Mouse (Mus musculus): ENCODE data around the gene Pcif1.

DNA sequence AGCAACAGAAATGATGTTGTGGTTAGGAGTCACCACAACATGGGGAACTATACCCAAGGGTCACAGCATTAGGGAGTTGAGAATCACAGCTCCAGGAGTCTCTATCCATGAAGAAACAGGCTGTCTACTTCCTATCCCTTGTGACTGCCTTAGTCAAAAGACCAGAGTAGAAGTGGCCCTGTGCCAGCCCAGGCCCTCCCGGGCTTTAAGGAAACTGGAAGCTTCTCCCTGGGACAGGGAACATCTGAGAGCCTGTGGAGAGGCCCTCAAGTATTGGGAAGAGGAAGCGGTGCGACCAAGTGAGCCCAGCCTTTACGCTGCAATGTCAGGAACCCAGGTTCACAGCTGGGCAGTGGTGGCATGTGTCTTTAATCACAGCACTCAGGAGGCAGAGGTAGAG is 56.9 kb downstream of the Pcif1 start:
- TF ChIP-seq TCF3 (IDR thresholded peaks at IDR 0.05; ENCODE audit: insufficient read length, low read depth) (no peak), POLR2A (IDR thresholded peaks at IDR 0.05; ENCODE audit: insufficient read length, low read depth) (no peak), MAX (IDR thresholded peaks at IDR 0.05; ENCODE audit: low read depth) (no peak), MYOG (IDR thresholded peaks at IDR 0.05; ENCODE audit: control insufficient read depth in 1 of 3, insufficient read depth in 1 of 3, insufficient read length in 2 of 3, low read depth in 2 of 3) (no peak), SRF (IDR thresholded peaks at IDR 0.05; ENCODE audit: control insufficient read depth, insufficient read length, low read depth) (no peak), USF1 (IDR thresholded peaks at IDR 0.05; ENCODE audit: low read depth) (no peak), MYOD1 (IDR thresholded peaks at IDR 0.05; ENCODE audit: control insufficient read depth in 1 of 3, insufficient read length in 2 of 3, low read depth in 2 of 3) (no peak), E2F4 (IDR thresholded peaks at IDR 0.05; ENCODE audit: insufficient read depth) (no peak), POLR2AphosphoS2 (IDR thresholded peaks at IDR 0.05; ENCODE audit: insufficient read length, low read depth) (no peak), TCF12 (IDR thresholded peaks at IDR 0.05; ENCODE audit: insufficient read depth, poor library complexity, severe bottlenecking) (no peak), CEBPB (IDR thresholded peaks at IDR 0.05; ENCODE audit: insufficient read depth, poor library complexity, severe bottlenecking) (no peak), REST (IDR thresholded peaks at IDR 0.05; ENCODE audit: insufficient read depth, insufficient read length) (no peak)
